In genomic region chr16:84776089-84776784, GRCm38 (mm10) we compare ENCODE assay signal across 8 mouse cellular contexts. TPM values are rescaled to one million over a fixed set of nuclear protein-coding genes. Genes with fewer than 3 reads are reported as not detected.
DNase-seq lines count a peak whose midpoint lies in the region; ATAC-seq and TF ChIP-seq lines count a peak whose summit lies in the region.

No protein-coding gene starts in this region.

- no peak overlapping the region for H3K27ac ChIP-seq in heart, embryonic 12.5 days (ENCODE audit: poor library complexity, severe bottlenecking)
- H3K27ac ChIP-seq in embryonic fibroblast, embryonic 13.5 days (ENCODE audit: insufficient read depth, low read length): no peak overlapping the region

- TF ChIP-seq CTCF in embryonic fibroblast, embryonic 13.5 days (IDR thresholded peaks at IDR 0.05; ENCODE audit: borderline replicate concordance, insufficient read depth, low read length): 0 out of 2 replicates have a peak, but pooled peaks have one; percentile 27

- no peak for ATAC-seq in heart, embryonic 12.5 days (ENCODE audit: insufficient number of reproducible peaks, low FRiP score)
- ATAC-seq in megakaryocyte progenitor cell, adult 5-6 weeks (replicated peaks; ENCODE audit: poor library complexity): peak; percentile 41

- no peak overlapping the region; the same call in 1 of the 2 replicates for H3K4me2 ChIP-seq in heart, embryonic 12.5 days

- peak; percentile 91 for DNase-seq in heart, adult 11 months
- DNase-seq in 416B (ENCODE audit: low read depth) (peak; percentile 57), MN1 (ENCODE audit: low spot score) (no peak)
- DNase-seq in urinary bladder, postnatal 4 days (ENCODE audit: low spot score in 2 of 2): no peak
- DNase-seq in cerebellum, postnatal 25 days: no peak

- H3K4me3 ChIP-seq in heart, embryonic 12.5 days: no peak overlapping the region
- H3K4me3 ChIP-seq in embryonic fibroblast, embryonic 13.5 days (ENCODE audit: insufficient read depth, low read length): no peak overlapping the region

- peaks cover 10% of the 10 kb centered on the region for H3K9me3 ChIP-seq in heart, embryonic 12.5 days (replicated peaks)

- H3K9ac ChIP-seq in heart, embryonic 12.5 days: no peak overlapping the region

- no peaks in the 10 kb centered on the region for H3K36me3 ChIP-seq in heart, embryonic 12.5 days

- TF ChIP-seq POLR2A in embryonic fibroblast, embryonic 13.5 days (IDR thresholded peaks at IDR 0.05; ENCODE audit: low read depth, low read length): no peak

- no peaks in the 10 kb centered on the region for H3K27me3 ChIP-seq in heart, embryonic 12.5 days (replicated peaks)

- H3K4me1 ChIP-seq in heart, embryonic 12.5 days (replicated peaks): no peaks in the 10 kb centered on the region
- no peaks in the 10 kb centered on the region for H3K4me1 ChIP-seq in embryonic fibroblast, embryonic 13.5 days (ENCODE audit: control insufficient read depth, insufficient read depth, low read length)

- 60% methylated on average over 7 of the region's 7 CpGs for WGBS in heart, embryonic 12.5 days

RNA-seq across cellular contexts. Expression of gene Jam2, which starts 2.3 kb away (rescaled TPM):
- 8.3 and 8.6 TPM in 2 replicates for polyA plus RNA-seq in heart, embryonic 12.5 days (2016; fragmentation: Nextera tagmentation; extraction: Ambion mirVana)
- 5.5 and 6.8 TPM in 2 replicates for polyA plus RNA-seq in embryonic fibroblast, embryonic 13.5 days (2011; ENCODE audit: insufficient read length, low read depth, missing spikeins)
- total RNA-seq in megakaryocyte progenitor cell, adult 5-6 weeks (2015): 0.17 TPM in 1 of 2 replicates, not detected in the other
- 0.88 TPM in 1 of 2 replicates, not detected in the other for total RNA-seq in megakaryocyte progenitor cell, adult 5-6 weeks (2017)

RNA-seq across cellular contexts. Expression of gene Mrpl39, which starts 40.7 kb away (rescaled TPM):
- 48.5 and 50.4 TPM in 2 replicates for polyA plus RNA-seq in heart, embryonic 12.5 days (2016; fragmentation: Nextera tagmentation; extraction: Ambion mirVana)
- 23.2 and 26.8 TPM in 2 replicates for polyA plus RNA-seq in embryonic fibroblast, embryonic 13.5 days (2011; ENCODE audit: insufficient read length, low read depth, missing spikeins)
- 44.2 and 44.9 TPM in 2 replicates for total RNA-seq in megakaryocyte progenitor cell, adult 5-6 weeks (2015)
- total RNA-seq in megakaryocyte progenitor cell, adult 5-6 weeks (2017): 59.1 and 64.1 TPM in 2 replicates

RNA-seq across cellular contexts. Expression of gene Gabpa, which starts 58.5 kb away (rescaled TPM):
- polyA plus RNA-seq in heart, embryonic 12.5 days (2016; fragmentation: Nextera tagmentation; extraction: Ambion mirVana): 44.4 and 47.2 TPM in 2 replicates
- polyA plus RNA-seq in embryonic fibroblast, embryonic 13.5 days (2011; ENCODE audit: insufficient read length, low read depth, missing spikeins): 64.0 and 68.9 TPM in 2 replicates
- 63.9 and 78.2 TPM in 2 replicates for total RNA-seq in megakaryocyte progenitor cell, adult 5-6 weeks (2015)
- total RNA-seq in megakaryocyte progenitor cell, adult 5-6 weeks (2017): 65.1 and 81.3 TPM in 2 replicates

RNA-seq across cellular contexts. Expression of gene Atp5j, which starts 59.2 kb away (rescaled TPM):
- 1,342 and 1,366 TPM in 2 replicates for polyA plus RNA-seq in heart, embryonic 12.5 days (2016; fragmentation: Nextera tagmentation; extraction: Ambion mirVana)
- polyA plus RNA-seq in embryonic fibroblast, embryonic 13.5 days (2011; ENCODE audit: insufficient read length, low read depth, missing spikeins): 264 and 270 TPM in 2 replicates
- total RNA-seq in megakaryocyte progenitor cell, adult 5-6 weeks (2015): 461 and 468 TPM in 2 replicates
- total RNA-seq in megakaryocyte progenitor cell, adult 5-6 weeks (2017): 318 and 331 TPM in 2 replicates

Comparison
In these comparisons a context has a peak if more than half of its experiments do, and no peak if none do; other contexts are left out.
1. DNase-seq: peak in heart, adult 11 months (single experiment) and 416B (single experiment); none in urinary bladder, postnatal 4 days (0 of 2), MN1 (single experiment) and cerebellum, postnatal 25 days (0 of 2).